Mouse (Mus musculus): ENCODE results near the gene Sema4a. TPM values are rescaled to one million over a fixed set of nuclear protein-coding genes. Genes with fewer than 3 reads are reported as not detected.

Gene Sema4a
- polyA plus RNA-seq, 1 experiment from 2014 or later = 11.8 TPM

DNA sequence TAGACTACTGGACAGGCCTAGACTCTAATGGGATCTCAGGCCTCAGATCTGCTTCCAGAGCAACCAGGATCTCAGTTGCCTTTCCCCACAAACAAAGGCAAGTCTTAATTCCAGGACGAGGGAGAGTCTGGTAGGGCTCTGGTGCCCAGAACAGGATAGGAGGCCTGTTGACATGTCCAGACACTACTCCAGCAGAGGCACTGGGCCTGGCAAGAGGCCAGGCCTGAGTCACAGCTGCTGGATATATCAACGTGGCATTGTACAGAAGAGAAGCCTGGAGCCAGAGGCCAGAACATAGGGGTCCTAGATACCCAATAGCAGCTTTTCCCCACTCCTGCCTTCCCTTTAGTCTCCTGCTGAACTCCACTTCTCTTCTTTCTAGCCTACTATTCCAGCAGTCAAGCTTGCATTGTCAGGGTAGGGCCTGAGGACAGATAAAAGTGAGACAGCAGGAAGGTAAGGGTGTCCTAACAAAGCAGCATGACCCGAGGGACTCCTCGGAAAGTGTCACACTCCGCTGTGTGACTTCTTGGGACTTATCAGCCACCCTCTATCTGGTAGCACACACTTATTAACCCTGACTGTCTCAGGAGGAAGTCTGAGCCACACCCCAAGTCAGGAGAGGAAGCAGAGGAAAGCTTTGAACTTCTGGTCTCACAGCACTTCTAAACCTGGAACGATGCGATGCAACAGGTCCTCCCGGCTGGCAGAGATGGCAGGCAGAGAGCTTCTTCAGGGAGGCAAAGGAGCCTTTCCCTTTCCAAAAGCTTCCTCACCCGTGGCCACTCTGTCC lies 34.0 kb upstream of the Sema4a start:
- 61% methylated on average over 9 of the region's 9 CpGs for WGBS
- ATAC-seq (ENCODE audit: insufficient number of reproducible peaks, insufficient read depth, low FRiP score, low read depth) = no peak
- H3K27me3 ChIP-seq (ENCODE audit: control insufficient read depth, insufficient read depth, low read length) = no peaks in the 10 kb centered on the region
- no peak overlapping the region for H3K4me2 ChIP-seq (replicated peaks; ENCODE audit: low read depth, low read length)
- H3K9me3 ChIP-seq (ENCODE audit: control insufficient read depth, low read depth, low read length) = no peaks in the 10 kb centered on the region
- H3K27ac ChIP-seq (ENCODE audit: low read length) = peak overlapping the region; percentile 96
- H3K4me3 ChIP-seq (ENCODE audit: low read depth, low read length) = no peak overlapping the region
- H3K4me1 ChIP-seq (ENCODE audit: control insufficient read depth, insufficient read depth, low read length) = peaks cover 27% of the 10 kb centered on the region; the same call in 1 of the 2 replicates
- H3K36me3 ChIP-seq (ENCODE audit: control insufficient read depth, insufficient read depth, low read length) = peaks cover 3% of the 10 kb centered on the region; the same call in 1 of the 2 replicates
- no peak overlapping the region for H3K9ac ChIP-seq (replicated peaks; ENCODE audit: low read depth, low read length)

DNA sequence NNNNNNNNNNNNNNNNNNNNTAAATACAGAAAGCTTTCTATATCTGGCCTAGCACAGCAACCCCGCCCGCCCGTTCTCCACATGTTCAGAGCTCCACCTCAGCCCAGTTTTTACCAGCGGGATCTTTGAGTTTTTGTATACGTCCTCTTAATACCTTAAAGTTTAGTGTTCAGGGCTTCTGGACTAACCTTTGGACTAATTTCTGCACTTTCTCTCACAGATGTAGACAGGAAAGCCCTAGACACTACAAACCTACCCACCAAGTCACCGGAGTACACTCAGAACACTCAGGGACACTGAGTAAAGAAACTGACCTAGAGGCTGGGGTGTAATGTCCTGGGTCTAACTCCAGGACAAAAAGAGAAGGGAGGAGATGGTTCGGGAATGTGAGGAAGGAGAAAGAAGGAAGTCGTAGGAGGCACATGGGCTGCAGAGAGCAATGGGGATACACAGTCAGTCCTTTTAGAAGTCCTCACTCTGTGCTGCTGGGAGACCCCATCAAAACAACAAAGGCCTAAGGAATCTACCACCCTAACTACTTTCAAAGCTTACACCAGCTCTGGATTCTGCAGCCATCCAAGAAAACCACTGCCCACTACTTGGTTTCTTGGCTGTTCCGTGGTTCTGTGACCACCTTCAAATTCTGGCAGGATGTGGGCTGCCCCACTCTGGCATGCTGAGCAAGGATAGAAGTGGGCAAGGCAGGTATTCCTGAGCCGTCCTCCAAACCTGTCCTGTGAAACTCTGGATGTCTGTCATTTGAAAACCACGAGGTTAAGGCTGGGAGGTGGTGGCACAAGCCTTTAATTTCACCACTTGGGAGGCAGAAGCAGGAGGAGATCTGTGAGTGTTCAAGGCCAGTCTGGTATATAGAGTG lies 33.0 kb upstream of the Sema4a start:
- no peak for ATAC-seq (ENCODE audit: insufficient number of reproducible peaks, insufficient read depth, low FRiP score, low read depth)
- H3K4me1 ChIP-seq (ENCODE audit: control insufficient read depth, insufficient read depth, low read length) = peaks cover 32% of the 10 kb centered on the region; the same call in 1 of the 2 replicates
- peak overlapping the region; percentile 96 for H3K27ac ChIP-seq (ENCODE audit: low read length)
- peak overlapping the region; percentile 25; the same call in 1 of the 2 replicates for H3K4me3 ChIP-seq (ENCODE audit: low read depth, low read length)
- H3K27me3 ChIP-seq (ENCODE audit: control insufficient read depth, insufficient read depth, low read length) = no peaks in the 10 kb centered on the region
- no peak overlapping the region for H3K9ac ChIP-seq (replicated peaks; ENCODE audit: low read depth, low read length)
- 67% methylated on average over 11 of the region's 11 CpGs for WGBS
- peaks cover 3% of the 10 kb centered on the region; the same call in 1 of the 2 replicates for H3K36me3 ChIP-seq (ENCODE audit: control insufficient read depth, insufficient read depth, low read length)
- no peaks in the 10 kb centered on the region for H3K9me3 ChIP-seq (ENCODE audit: control insufficient read depth, low read depth, low read length)
- peak overlapping the region; percentile 86 for H3K4me2 ChIP-seq (replicated peaks; ENCODE audit: low read depth, low read length)

DNA sequence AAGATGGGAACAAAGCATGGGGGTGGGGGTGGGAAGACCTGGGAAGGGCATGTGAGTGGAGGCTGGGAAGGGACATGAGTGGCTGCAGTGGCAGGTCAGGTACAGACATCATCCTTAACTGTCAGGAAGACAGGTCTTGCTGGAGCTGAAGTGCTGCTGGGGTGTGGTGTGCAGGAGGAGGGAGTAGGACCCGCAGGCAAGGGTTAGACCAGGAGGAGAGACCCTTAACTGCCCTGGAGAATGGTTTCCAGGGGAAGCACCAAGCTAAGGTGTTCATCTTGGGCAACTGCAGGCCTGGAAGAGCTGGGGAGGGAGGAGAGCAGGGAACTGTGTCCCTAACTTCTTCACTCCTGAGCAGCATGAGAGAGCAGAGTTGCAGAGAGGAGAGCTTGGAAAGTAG lies 26.4 kb upstream of the Sema4a start:
- Histone ChIP-seq H3K4me2 (replicated peaks; ENCODE audit: low read depth, low read length) (no peak overlapping the region), H3K4me3 (ENCODE audit: low read depth, low read length) (no peak overlapping the region), H3K36me3 (ENCODE audit: control insufficient read depth, insufficient read depth, low read length) (peaks cover 20% of the 10 kb centered on the region), H3K27me3 (ENCODE audit: control insufficient read depth, insufficient read depth, low read length) (no peaks in the 10 kb centered on the region), H3K4me1 (ENCODE audit: control insufficient read depth, insufficient read depth, low read length) (peaks cover 23% of the 10 kb centered on the region; the same call in 1 of the 2 replicates), H3K9me3 (ENCODE audit: control insufficient read depth, low read depth, low read length) (no peaks in the 10 kb centered on the region), H3K9ac (replicated peaks; ENCODE audit: low read depth, low read length) (no peak overlapping the region), H3K27ac (ENCODE audit: low read length) (no peak overlapping the region)
- WGBS = 82% methylated on average over 1 of the region's 1 CpGs
- ATAC-seq (ENCODE audit: insufficient number of reproducible peaks, insufficient read depth, low FRiP score, low read depth) = no peak

DNA sequence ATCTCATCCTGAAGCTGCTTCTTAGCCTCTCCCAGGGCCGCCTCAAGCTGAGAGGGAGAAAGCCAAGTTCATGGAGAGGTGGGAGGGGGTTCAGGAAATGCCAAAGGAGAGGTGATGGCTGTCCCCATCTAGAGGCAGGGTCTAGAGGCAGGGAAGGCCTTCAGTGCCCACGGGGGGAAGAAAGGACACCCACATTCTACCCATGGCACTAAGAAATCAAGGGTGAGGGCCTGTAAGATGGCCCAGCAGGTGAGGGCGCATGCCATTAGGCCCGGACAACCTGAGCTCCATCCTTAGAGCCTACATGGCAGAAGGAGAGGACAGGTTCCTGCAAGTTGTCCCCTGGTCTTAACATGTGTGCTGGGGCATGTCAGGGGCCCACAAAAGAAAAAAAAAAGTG lies 25.9 kb upstream of the Sema4a start:
- H3K4me1 ChIP-seq (ENCODE audit: control insufficient read depth, insufficient read depth, low read length) = peaks cover 20% of the 10 kb centered on the region; the same call in 1 of the 2 replicates
- ATAC-seq (ENCODE audit: insufficient number of reproducible peaks, insufficient read depth, low FRiP score, low read depth) = no peak
- 77% methylated on average over 4 of the region's 4 CpGs for WGBS
- H3K9ac ChIP-seq (replicated peaks; ENCODE audit: low read depth, low read length) = no peak overlapping the region
- H3K36me3 ChIP-seq (ENCODE audit: control insufficient read depth, insufficient read depth, low read length) = peaks cover 20% of the 10 kb centered on the region
- no peak overlapping the region for H3K4me3 ChIP-seq (ENCODE audit: low read depth, low read length)
- no peaks in the 10 kb centered on the region for H3K9me3 ChIP-seq (ENCODE audit: control insufficient read depth, low read depth, low read length)
- no peak overlapping the region for H3K27ac ChIP-seq (ENCODE audit: low read length)
- H3K27me3 ChIP-seq (ENCODE audit: control insufficient read depth, insufficient read depth, low read length) = no peaks in the 10 kb centered on the region
- H3K4me2 ChIP-seq (replicated peaks; ENCODE audit: low read depth, low read length) = no peak overlapping the region

DNA sequence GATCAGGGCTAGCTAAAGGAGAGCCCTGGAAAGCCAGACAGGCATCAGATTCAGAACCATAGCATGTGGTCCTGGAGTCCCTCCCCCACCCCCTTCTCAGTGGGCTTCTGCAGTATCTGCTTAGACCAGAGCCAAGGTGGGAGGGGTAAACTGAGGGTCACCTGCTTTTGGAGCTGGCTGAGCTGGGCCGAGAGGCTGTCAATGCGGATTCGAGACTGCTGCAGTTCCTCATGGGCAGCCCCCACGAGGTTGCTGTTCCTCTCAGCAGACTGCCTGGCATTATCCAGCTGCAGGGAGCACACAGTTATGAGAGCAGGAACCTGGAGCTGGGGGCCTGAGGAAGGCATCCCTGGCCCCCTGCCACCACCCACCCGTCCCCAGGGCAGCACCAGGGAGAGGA lies 25.1 kb upstream of the Sema4a start:
- Histone ChIP-seq H3K4me2 (replicated peaks; ENCODE audit: low read depth, low read length) (no peak overlapping the region), H3K27me3 (ENCODE audit: control insufficient read depth, insufficient read depth, low read length) (no peaks in the 10 kb centered on the region), H3K9me3 (ENCODE audit: control insufficient read depth, low read depth, low read length) (no peaks in the 10 kb centered on the region), H3K4me3 (ENCODE audit: low read depth, low read length) (no peak overlapping the region), H3K27ac (ENCODE audit: low read length) (no peak overlapping the region), H3K36me3 (ENCODE audit: control insufficient read depth, insufficient read depth, low read length) (peaks cover 20% of the 10 kb centered on the region), H3K9ac (replicated peaks; ENCODE audit: low read depth, low read length) (no peak overlapping the region), H3K4me1 (ENCODE audit: control insufficient read depth, insufficient read depth, low read length) (peaks cover 20% of the 10 kb centered on the region; the same call in 1 of the 2 replicates)
- no peak for ATAC-seq (ENCODE audit: insufficient number of reproducible peaks, insufficient read depth, low FRiP score, low read depth)
- WGBS = 77% methylated on average over 5 of the region's 5 CpGs

DNA sequence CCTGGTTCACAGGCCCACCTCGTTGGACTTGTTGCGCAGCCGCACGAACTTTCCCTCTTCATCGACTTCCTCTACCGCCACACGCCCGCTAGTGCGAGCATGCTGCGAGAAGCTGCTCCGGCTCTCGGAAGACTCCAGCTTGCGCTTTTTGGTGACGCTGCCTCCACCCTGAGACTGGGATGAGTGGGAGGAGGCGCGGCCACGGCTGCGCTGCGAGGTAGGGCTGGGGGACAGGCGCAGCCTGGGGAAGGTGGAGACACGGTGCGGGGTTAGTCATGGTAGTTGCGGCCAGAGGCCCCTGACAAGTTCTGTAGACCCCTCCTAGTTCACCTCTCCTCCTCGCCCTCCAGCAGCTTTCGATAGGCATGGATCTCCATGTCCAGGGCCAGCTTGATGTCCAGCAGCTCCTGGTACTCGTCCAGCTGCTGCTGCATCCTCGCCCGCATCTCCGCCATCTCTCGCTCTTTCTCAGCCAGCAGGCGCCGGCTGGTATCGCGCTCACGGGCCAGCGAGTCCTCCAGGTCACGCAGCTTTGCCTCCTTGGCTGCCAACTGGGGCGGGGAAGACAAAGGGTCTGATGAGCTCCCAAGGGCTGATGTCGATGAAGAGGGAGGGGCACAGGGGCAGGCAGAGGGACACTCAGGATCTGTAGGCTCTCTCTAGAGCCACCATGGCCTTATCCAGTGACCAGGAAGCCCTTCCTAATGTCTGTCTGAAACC lies 23.8 kb upstream of the Sema4a start:
- H3K9me3 ChIP-seq (ENCODE audit: control insufficient read depth, low read depth, low read length) = no peaks in the 10 kb centered on the region
- peak overlapping the region; percentile 16 for H3K4me3 ChIP-seq (ENCODE audit: low read depth, low read length)
- H3K4me1 ChIP-seq (ENCODE audit: control insufficient read depth, insufficient read depth, low read length) = peaks cover 20% of the 10 kb centered on the region; the same call in 1 of the 2 replicates
- no peak overlapping the region for H3K27ac ChIP-seq (ENCODE audit: low read length)
- ATAC-seq (ENCODE audit: insufficient number of reproducible peaks, insufficient read depth, low FRiP score, low read depth) = no peak
- no peaks in the 10 kb centered on the region for H3K27me3 ChIP-seq (ENCODE audit: control insufficient read depth, insufficient read depth, low read length)
- H3K36me3 ChIP-seq (ENCODE audit: control insufficient read depth, insufficient read depth, low read length) = peaks cover 20% of the 10 kb centered on the region
- peak overlapping the region; percentile 30 for H3K4me2 ChIP-seq (replicated peaks; ENCODE audit: low read depth, low read length)
- H3K9ac ChIP-seq (replicated peaks; ENCODE audit: low read depth, low read length) = no peak overlapping the region
- 17% methylated on average over 39 of the region's 39 CpGs for WGBS

DNA sequence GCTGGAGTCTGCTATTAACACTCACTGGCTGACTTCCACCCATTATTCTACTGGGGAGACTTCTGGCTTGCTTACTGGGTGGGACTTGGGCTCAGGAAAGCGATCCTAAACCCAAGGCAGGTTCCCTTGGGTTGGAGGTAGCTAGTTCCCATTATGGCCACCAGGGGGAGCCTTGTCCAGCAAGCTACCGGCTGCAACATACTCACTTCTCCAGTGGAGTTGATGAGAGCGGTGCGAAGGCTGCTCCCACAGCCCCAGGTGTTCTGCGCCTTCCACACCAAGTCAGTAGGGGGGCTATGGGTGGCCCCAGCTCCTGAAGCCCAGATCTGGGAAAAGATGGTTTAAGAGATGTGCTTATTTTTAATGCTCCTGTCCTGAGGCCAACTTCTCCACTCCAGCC lies 22.6 kb upstream of the Sema4a start:
- peaks cover 11% of the 10 kb centered on the region; the same call in 1 of the 2 replicates for H3K4me1 ChIP-seq (ENCODE audit: control insufficient read depth, insufficient read depth, low read length)
- no peak overlapping the region for H3K4me2 ChIP-seq (replicated peaks; ENCODE audit: low read depth, low read length)
- H3K27me3 ChIP-seq (ENCODE audit: control insufficient read depth, insufficient read depth, low read length) = no peaks in the 10 kb centered on the region
- H3K9ac ChIP-seq (replicated peaks; ENCODE audit: low read depth, low read length) = no peak overlapping the region
- H3K36me3 ChIP-seq (ENCODE audit: control insufficient read depth, insufficient read depth, low read length) = peaks cover 20% of the 10 kb centered on the region
- H3K9me3 ChIP-seq (ENCODE audit: control insufficient read depth, low read depth, low read length) = no peaks in the 10 kb centered on the region
- no peak overlapping the region for H3K4me3 ChIP-seq (ENCODE audit: low read depth, low read length)
- 0 out of 2 replicates have a peak, but pooled peaks have one; percentile 30 for ATAC-seq (ENCODE audit: insufficient number of reproducible peaks, insufficient read depth, low FRiP score, low read depth)
- WGBS = 10% methylated on average over 5 of the region's 5 CpGs
- no peak overlapping the region for H3K27ac ChIP-seq (ENCODE audit: low read length)

DNA sequence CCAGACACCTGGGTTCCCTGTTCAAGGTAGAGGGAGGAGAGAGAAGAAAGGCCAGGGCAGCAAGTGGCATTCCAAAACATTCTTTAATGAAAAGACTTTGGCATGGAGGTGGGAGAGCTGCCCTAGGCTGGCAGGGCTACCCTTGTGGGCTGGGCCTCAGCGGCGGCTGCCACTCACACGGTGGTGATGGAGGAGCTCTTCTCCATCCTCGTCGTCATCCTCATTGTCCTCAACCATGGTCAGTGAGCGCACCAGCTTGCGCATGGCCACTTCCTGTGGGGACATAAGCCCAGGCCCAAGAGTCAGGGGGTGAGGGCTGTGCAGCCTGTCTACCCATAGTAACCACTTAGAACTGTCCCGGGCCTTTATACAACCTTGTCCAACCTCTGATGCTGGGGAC lies 22.2 kb upstream of the Sema4a start:
- no peak overlapping the region for H3K9ac ChIP-seq (replicated peaks; ENCODE audit: low read depth, low read length)
- H3K4me3 ChIP-seq (ENCODE audit: low read depth, low read length) = no peak overlapping the region
- no peak overlapping the region for H3K4me2 ChIP-seq (replicated peaks; ENCODE audit: low read depth, low read length)
- peaks cover 6% of the 10 kb centered on the region; the same call in 1 of the 2 replicates for H3K4me1 ChIP-seq (ENCODE audit: control insufficient read depth, insufficient read depth, low read length)
- H3K27ac ChIP-seq (ENCODE audit: low read length) = no peak overlapping the region
- no peaks in the 10 kb centered on the region for H3K27me3 ChIP-seq (ENCODE audit: control insufficient read depth, insufficient read depth, low read length)
- no peaks in the 10 kb centered on the region for H3K9me3 ChIP-seq (ENCODE audit: control insufficient read depth, low read depth, low read length)
- 78% methylated on average over 8 of the region's 8 CpGs for WGBS
- H3K36me3 ChIP-seq (ENCODE audit: control insufficient read depth, insufficient read depth, low read length) = peaks cover 20% of the 10 kb centered on the region
- no peak for ATAC-seq (ENCODE audit: insufficient number of reproducible peaks, insufficient read depth, low FRiP score, low read depth)

Measured in stomach, embryonic 14.5 days (tissue).